Mouse (Mus musculus) layer of hippocampus, adult 2 months (tissue): ENCODE results near the gene Sp9. TPM values are rescaled to one million over a fixed set of nuclear protein-coding genes. Genes with fewer than 3 reads are reported as not detected.
A peak's percentile ranks its signal among the peaks of the same experiment; 100 is the strongest.

ENCODE experiments used
- DNase-seq, 2 experiments: peaks; one replicate each; pipeline ENCODE4 v3.0.0; 2022; ENCODE audit warnings: low spot score in 2 of 2
- H3K27ac ChIP-seq: fragments of 200-600 bp; 2 replicates; pipeline ENCODE4 v1.8.1; 2022
- H3K4me3 ChIP-seq: fragments of 200-600 bp; 2 replicates; pipeline ENCODE4 v1.8.1; 2022; ENCODE audit warnings: mild to moderate bottlenecking
- CTCF ChIP-seq: fragments of 200-600 bp; conservative IDR thresholded peaks from 2 replicates; pipeline ENCODE4 v1.8.1; 2022; ENCODE audit warnings: antibody characterized with exemption, mild to moderate bottlenecking, moderate library complexity
- total RNA-seq, 2 experiments: library from RNA; stranded (reverse); gene quantifications; 2 replicates each; pipeline ENCODE4 v1.2.3; 2021

Sp9 gene
- total RNA-seq, 2 experiments from 2014 or later, result 3.8 to 4.3 TPM

- Histone ChIP-seq H3K27ac (no peak overlapping the region), H3K4me3 (no peak overlapping the region)
- no peak for TF ChIP-seq CTCF
- DNase-seq, result no peak
These were observed 2.8 kb upstream of the Sp9 start for GRCm38 (mm10) chr2:73268836-73269395.

- no peak overlapping the region for H3K27ac ChIP-seq
- no peak for DNase-seq
- TF ChIP-seq CTCF, result no peak
- no peak overlapping the region for H3K4me3 ChIP-seq
These were observed 2.1 kb upstream of the Sp9 start for GRCm38 (mm10) chr2:73269666-73270065.

GRCm38 (mm10) chr2:73270071-73270592, 1.6 kb upstream of the Sp9 start:
- Histone ChIP-seq H3K27ac (no peak overlapping the region), H3K4me3 (no peak overlapping the region)
- DNase-seq, result no peak
- no peak for TF ChIP-seq CTCF

GRCm38 (mm10) chr2:73270593-73271458, 899 bp upstream of the Sp9 start:
- no peak overlapping the region for H3K27ac ChIP-seq
- DNase-seq, result no peak

GRCm38 (mm10) chr2:73272351-73273248, 875 bp downstream of the Sp9 start:
- no peak overlapping the region; the same call in 1 of the 2 replicates for H3K27ac ChIP-seq
- no peak for DNase-seq

More at GRCm38 (mm10) chr2:73270593-73271458, 899 bp upstream of the Sp9 start:
- no peak overlapping the region for H3K4me3 ChIP-seq
- no peak for TF ChIP-seq CTCF

GRCm38 (mm10) chr2:73273249-73274118, 1.8 kb downstream of the Sp9 start:
- H3K27ac ChIP-seq, result no peak overlapping the region; the same call in 1 of the 2 replicates
- H3K4me3 ChIP-seq, result peak overlapping the region; percentile 25
- TF ChIP-seq CTCF, result no peak
- no peak for DNase-seq

More at GRCm38 (mm10) chr2:73272351-73273248, 875 bp downstream of the Sp9 start:
- peak overlapping the region; percentile 26 for H3K4me3 ChIP-seq
- no peak for TF ChIP-seq CTCF

GRCm38 (mm10) chr2:73274119-73274920, 2.6 kb downstream of the Sp9 start:
- Histone ChIP-seq H3K4me3 (peak overlapping the region; percentile 34), H3K27ac (no peak overlapping the region)
- no peak for DNase-seq
- TF ChIP-seq CTCF, result no peak

GRCm38 (mm10) chr2:73275261-73276040, 3.7 kb downstream of the Sp9 start:
- Histone ChIP-seq H3K4me3 (no peak overlapping the region), H3K27ac (no peak overlapping the region)
- TF ChIP-seq CTCF, result no peak
- DNase-seq, result no peak

- DNase-seq, result no peak
- Histone ChIP-seq H3K4me3 (no peak overlapping the region), H3K27ac (no peak overlapping the region)
- no peak for TF ChIP-seq CTCF
These were observed 4.4 kb downstream of the Sp9 start for GRCm38 (mm10) chr2:73276141-73276571.

- Histone ChIP-seq H3K27ac (no peak overlapping the region; the same call in 1 of the 2 replicates), H3K4me3 (peak overlapping the region; percentile 9; the same call in 1 of the 2 replicates)
- no peak for TF ChIP-seq CTCF
- no peak for DNase-seq
These were observed 5.4 kb downstream of the Sp9 start for GRCm38 (mm10) chr2:73277021-73277708.
